9 mouse cellular contexts compared by ENCODE assay signal in genomic region chr6:65569741-65570140, GRCm38 (mm10). TPM values are rescaled to one million over a fixed set of nuclear protein-coding genes. Genes with fewer than 3 reads are reported as not detected.
DNase-seq lines count a peak whose midpoint lies in the region; ATAC-seq and TF ChIP-seq lines count a peak whose summit lies in the region.
"Had no signal": no experiment of that assay in that cellular context is flagged by ENCODE, and none has a peak within 500 bp of the region (broad histone marks: within the 10 kb centered on the region; RNA-seq: fewer than 3 reads in every experiment).

No protein-coding gene starts in this region.

- H3K9ac ChIP-seq in embryonic facial prominence, embryonic 11.5 days (replicated peaks; ENCODE audit: low read length), result no peak overlapping the region

- H3K4me2 ChIP-seq in embryonic facial prominence, embryonic 11.5 days (ENCODE audit: low read depth, low read length), result no peak overlapping the region

- intact Hi-C loops in gastrocnemius, adult 2 months (cut with DNase I), result loop anchor here (1.0 kb wide), 1 partner anchor 59 kb away; no protein-coding TSS in a partner anchor
- intact Hi-C loops in gastrocnemius, postnatal 36 days (cut with DNase I), result loop anchor here (5.0 kb wide), 1 partner anchor 57 kb away; no protein-coding TSS in a partner anchor

- TF ChIP-seq CTCF in gastrocnemius, adult 2 months (IDR thresholded peaks at IDR 0.05), result peak; percentile 67
- peak; percentile 50 for TF ChIP-seq CTCF in Patski (IDR thresholded peaks at IDR 0.05)

- POLR2A ChIA-PET in Patski (lab: Charles Lee), result no interaction called here

- H3K36me3 ChIP-seq in embryonic facial prominence, embryonic 11.5 days (replicated peaks; ENCODE audit: control insufficient read depth, insufficient read depth, low read depth, low read length), result no peaks in the 10 kb centered on the region

- CTCF ChIA-PET in Patski (lab: Charles Lee), result interaction anchor here (1.2 to 1.5 kb wide), 2 partner anchors 30 to 444 kb away, joined by 3 read pairs; no protein-coding TSS in a partner anchor

- peaks cover 7% of the 10 kb centered on the region for H3K27me3 ChIP-seq in Patski
- H3K27me3 ChIP-seq in embryonic facial prominence, embryonic 11.5 days (ENCODE audit: control insufficient read depth, insufficient read depth, low read length), result no peaks in the 10 kb centered on the region

- ATAC-seq in Patski, result no peak
- no peak for ATAC-seq in embryonic facial prominence, embryonic 11.5 days (replicated peaks; ENCODE audit: insufficient number of reproducible peaks, low FRiP score, low TSS enrichment, low read depth)

- no peaks in the 10 kb centered on the region for H3K9me3 ChIP-seq in embryonic facial prominence, embryonic 11.5 days (replicated peaks; ENCODE audit: control insufficient read depth, low read length)

- 36% methylated on average over 8 of the region's 8 CpGs for WGBS in embryonic facial prominence, embryonic 11.5 days

- DNase-seq in gastrocnemius, adult 2 months, result no peak
- no peak for DNase-seq in gastrocnemius, postnatal 36 days
- peak; percentile 64 for DNase-seq in 3T3-L1 (ENCODE audit: low read depth, low spot score)
- no peak for DNase-seq in Patski (ENCODE audit: low read depth, low spot score)
- DNase-seq in embryonic facial prominence, embryonic 11.5 days (ENCODE audit: low spot score), result peak; percentile 83
- peak; percentile 70 for DNase-seq in layer of hippocampus, adult 11-12 months (ENCODE audit: low spot score)
- DNase-seq in mesoderm, embryonic 11.5 days (ENCODE audit: low read depth, low spot score), result peak; percentile 61
- DNase-seq in thymus, postnatal 10 days (ENCODE audit: low spot score in 2 of 2), result peak; percentile 12 to 72

- no peak overlapping the region for H3K27ac ChIP-seq in gastrocnemius, adult 2 months
- no peak overlapping the region for H3K27ac ChIP-seq in embryonic facial prominence, embryonic 11.5 days (replicated peaks; ENCODE audit: low read depth, low read length)

- H3K4me3 ChIP-seq in gastrocnemius, adult 2 months, result no peak overlapping the region
- H3K4me3 ChIP-seq in embryonic facial prominence, embryonic 11.5 days (ENCODE audit: low read depth, low read length), result no peak overlapping the region

- in situ Hi-C loops in Patski (cut with MboI; ENCODE audit: low pct_unique_long_range_greater_than_20kb), result loop anchor here (10.0 kb wide), 1 partner anchor 435 kb away; no protein-coding TSS in a partner anchor

- no peaks in the 10 kb centered on the region for H3K4me1 ChIP-seq in embryonic facial prominence, embryonic 11.5 days (ENCODE audit: control insufficient read depth, insufficient read depth, low read length)

RNA-seq across cellular contexts. Expression of gene Tnip3, which starts 44.6 kb away (rescaled TPM):
- under 1 TPM in 1 of 2 experiments, not detected in 1; 0.33 TPM for total RNA-seq in gastrocnemius, adult 2 months (2021)
- total RNA-seq in gastrocnemius, postnatal 36 days (2021), result not detected
- 0.03 TPM for polyA plus RNA-seq in Patski (2021)
- polyA plus RNA-seq in embryonic facial prominence, embryonic 11.5 days (2014; fragmentation: Nextera tagmentation; extraction: Ambion mirVana), result not detected in 2 replicates
- total RNA-seq: layer of hippocampus, adult 18-20 months had no signal

Comparison
In these comparisons a context has a peak if more than half of its experiments do, and no peak if none do; other contexts are left out.
1. DNase-seq: peak in 3T3-L1 (single experiment), embryonic facial prominence, embryonic 11.5 days (single experiment), layer of hippocampus, adult 11-12 months (single experiment), mesoderm, embryonic 11.5 days (single experiment) and thymus, postnatal 10 days (2 of 2); none in gastrocnemius, adult 2 months (single experiment), gastrocnemius, postnatal 36 days (0 of 2) and Patski (single experiment).